Mouse (Mus musculus) heart, embryonic 12.5 days (tissue): ENCODE results near the gene Vill. TPM values are rescaled to one million over a fixed set of nuclear protein-coding genes. Genes with fewer than 3 reads are reported as not detected.

Experiments
- ATAC-seq: fragments of 200-750 bp; cut with Nextera tagmentation; 2 replicates; pipeline ENCODE4 v1.8.0; 2017; ENCODE audit warnings: moderate TSS enrichment, moderate library complexity; ENCODE audit not compliant: insufficient number of reproducible peaks, low FRiP score
- H3K27ac ChIP-seq: fragments of 300-500 bp; sonication (generic); 2 replicates; pipeline ENCODE4 v1.5.1; 2016; ENCODE audit warnings: mild to moderate bottlenecking, moderate library complexity; ENCODE audit not compliant: poor library complexity, severe bottlenecking
- H3K27me3 ChIP-seq: fragments of 300-500 bp; sonication (generic); replicated peaks from 2 replicates; pipeline ENCODE4 v1.6.1; 2016; ENCODE audit warnings: mild to moderate bottlenecking, moderate library complexity
- H3K36me3 ChIP-seq: fragments of 300-500 bp; sonication (generic); 2 replicates; pipeline ENCODE4 v1.6.1; 2016; ENCODE audit warnings: mild to moderate bottlenecking, moderate library complexity
- H3K4me1 ChIP-seq: fragments of 300-500 bp; sonication (generic); replicated peaks from 2 replicates; pipeline ENCODE4 v1.6.1; 2016; ENCODE audit warnings: mild to moderate bottlenecking
- H3K4me2 ChIP-seq: fragments of 300-500 bp; sonication (generic); 2 replicates; pipeline ENCODE4 v1.6.1; 2016; ENCODE audit warnings: mild to moderate bottlenecking, moderate library complexity
- H3K4me3 ChIP-seq: fragments of 300-500 bp; sonication (generic); 2 replicates; pipeline ENCODE4 v1.5.1; 2016; ENCODE audit warnings: mild to moderate bottlenecking
- H3K9ac ChIP-seq: fragments of 300-500 bp; sonication (generic); 2 replicates; pipeline ENCODE4 v1.6.1; 2016; ENCODE audit warnings: mild to moderate bottlenecking, moderate library complexity
- H3K9me3 ChIP-seq: fragments of 300-500 bp; sonication (generic); replicated peaks from 2 replicates; pipeline ENCODE4 v1.6.1; 2016; ENCODE audit warnings: mild to moderate bottlenecking, moderate library complexity
- WGBS: fragments of 180-500 bp; shearing (Covaris S2); methylation state at CpG from one replicate; pipeline ENCODE4 v1.1.7; 2016; 5-methylcytosine and 5-hydroxymethylcytosine counted together
- polyA plus RNA-seq: library from polyadenylated mRNA; unstranded; fragments of >200 nt; fragmentation: Nextera tagmentation; extraction: Ambion mirVana; gene quantifications from 2 replicates; pipeline ENCODE4 v1.2.1, GENCODE M21; 2016

Vill gene
- polyA plus RNA-seq, 1 experiment from 2014 or later = 15.3 TPM

DNA sequence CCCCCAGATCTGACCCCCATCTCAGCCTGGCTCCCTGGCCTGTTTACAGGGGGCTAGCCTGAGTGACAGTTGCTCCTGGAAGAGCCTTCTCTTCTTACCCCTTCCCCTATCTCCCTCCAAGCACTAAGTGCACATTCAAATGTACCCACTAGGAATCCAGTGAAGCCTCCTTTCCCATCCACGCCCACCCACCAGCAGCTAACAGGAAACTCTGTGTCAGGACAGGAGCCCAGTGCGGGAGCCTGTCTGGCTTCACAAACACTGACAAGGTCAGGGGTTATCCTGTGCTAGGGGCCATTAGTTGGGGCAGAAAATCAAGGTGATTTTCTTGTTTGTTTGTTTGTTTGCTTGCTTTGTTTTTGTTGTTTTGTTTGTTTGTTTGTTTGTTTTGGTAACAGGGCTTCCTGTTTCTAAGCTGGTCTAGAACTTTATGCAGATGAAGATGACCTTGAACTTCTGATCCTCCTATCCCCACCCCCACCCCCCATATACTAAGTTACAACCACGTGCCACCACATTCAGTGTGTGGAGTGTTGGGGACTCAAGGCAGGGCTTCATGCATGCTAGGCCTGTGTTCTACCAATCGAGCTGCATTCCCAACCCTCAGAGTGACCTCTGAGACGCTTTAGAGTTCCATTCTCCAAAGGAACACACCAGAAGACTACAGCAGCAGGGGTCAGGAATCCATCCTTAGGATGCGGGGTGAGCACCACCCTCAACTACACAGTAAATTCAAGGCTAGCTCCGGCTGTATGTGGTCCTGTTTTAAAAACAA lies 30.3 kb downstream of the Vill start:
- H3K9me3 ChIP-seq = no peaks in the 10 kb centered on the region
- peaks cover 53% of the 10 kb centered on the region for H3K4me1 ChIP-seq
- WGBS = 67% methylated on average over 7 of the region's 7 CpGs
- H3K27me3 ChIP-seq = no peaks in the 10 kb centered on the region
- H3K27ac ChIP-seq = peak overlapping the region; percentile 2; the same call in 1 of the 2 replicates
- no peak for ATAC-seq
- H3K4me3 ChIP-seq = no peak overlapping the region
- H3K4me2 ChIP-seq = no peak overlapping the region
- H3K36me3 ChIP-seq = peaks cover 33% of the 10 kb centered on the region
- no peak overlapping the region for H3K9ac ChIP-seq

DNA sequence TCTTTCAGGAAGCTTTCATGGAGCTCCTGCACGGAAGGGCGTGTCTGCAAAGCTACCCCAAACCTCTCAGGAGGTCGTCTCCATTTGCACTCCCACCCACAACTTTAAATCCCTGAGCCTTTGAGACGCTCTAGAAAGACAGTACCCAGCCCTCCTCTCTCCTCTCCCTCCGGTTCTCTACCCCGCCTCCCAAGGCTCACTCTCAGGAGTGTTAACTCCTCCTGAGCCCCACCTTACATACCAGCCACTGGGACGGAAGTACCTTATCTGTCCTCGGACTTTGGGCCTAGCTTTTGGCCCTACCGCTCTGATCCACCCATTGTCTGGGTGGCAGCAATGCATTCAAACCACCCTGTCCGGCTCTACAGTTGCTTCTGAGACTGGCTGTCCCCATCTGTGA lies 31.4 kb downstream of the Vill start:
- WGBS = 64% methylated on average over 10 of the region's 10 CpGs
- Histone ChIP-seq H3K27ac (no peak overlapping the region), H3K9me3 (no peaks in the 10 kb centered on the region), H3K36me3 (peaks cover 22% of the 10 kb centered on the region), H3K27me3 (no peaks in the 10 kb centered on the region), H3K9ac (no peak overlapping the region), H3K4me1 (peaks cover 57% of the 10 kb centered on the region), H3K4me2 (no peak overlapping the region), H3K4me3 (no peak overlapping the region)
- ATAC-seq = no peak

DNA sequence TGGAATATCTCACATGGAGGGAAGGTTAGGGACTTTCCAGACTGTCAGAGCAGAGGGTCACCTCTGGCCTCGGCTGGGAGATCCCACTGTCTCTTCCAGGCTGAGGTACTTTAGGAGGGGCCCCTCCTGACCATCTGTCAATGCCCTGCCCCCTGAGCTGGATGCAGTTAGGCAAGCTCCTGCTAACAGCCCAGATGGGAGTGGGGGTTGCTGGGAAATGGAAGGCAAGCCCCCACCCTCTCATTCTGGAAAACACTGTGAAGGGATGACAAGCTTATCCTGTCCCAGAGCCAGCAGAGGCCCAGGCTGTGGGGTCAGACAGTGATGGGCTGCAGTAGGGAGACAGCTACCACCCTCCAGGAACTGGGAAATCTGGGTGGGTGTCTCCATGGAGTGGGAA lies 33.9 kb downstream of the Vill start:
- Histone ChIP-seq H3K27ac (peak overlapping the region; percentile 2; the same call in 1 of the 2 replicates), H3K36me3 (peaks cover 4% of the 10 kb centered on the region; the same call in 1 of the 2 replicates), H3K9me3 (no peaks in the 10 kb centered on the region), H3K27me3 (no peaks in the 10 kb centered on the region), H3K4me1 (peaks cover 59% of the 10 kb centered on the region), H3K9ac (no peak overlapping the region), H3K4me3 (no peak overlapping the region), H3K4me2 (peak overlapping the region; percentile 7; the same call in 1 of the 2 replicates)
- WGBS = 3% methylated on average over 1 of the region's 1 CpGs
- peak; percentile 19 for ATAC-seq

DNA sequence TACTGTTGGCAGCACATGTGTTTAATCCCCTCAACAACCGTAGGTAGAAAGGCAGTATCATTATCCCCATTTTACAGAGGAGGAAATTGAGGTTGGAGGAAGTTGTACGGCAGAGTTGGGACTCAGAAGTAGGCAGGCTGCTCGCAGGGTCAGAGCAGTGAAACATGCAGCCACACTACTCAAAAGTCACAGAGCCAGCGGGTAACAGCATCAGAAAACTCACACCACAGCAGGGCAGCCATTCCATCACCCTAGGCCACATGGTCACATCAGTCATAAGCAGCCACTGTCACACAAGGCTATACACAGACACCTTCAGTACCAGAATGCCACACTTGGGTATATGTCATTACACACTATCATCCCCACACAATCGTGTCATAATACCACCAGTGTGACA lies 34.7 kb downstream of the Vill start:
- peaks cover 59% of the 10 kb centered on the region for H3K4me1 ChIP-seq
- no peak for ATAC-seq
- 0 out of 2 replicates have a peak overlapping the region, but pooled peaks have one; percentile 2 for H3K27ac ChIP-seq
- H3K4me2 ChIP-seq = peak overlapping the region; percentile 73
- H3K9ac ChIP-seq = peak overlapping the region; percentile 57; the same call in 1 of the 2 replicates
- H3K36me3 ChIP-seq = peaks cover 3% of the 10 kb centered on the region; the same call in 1 of the 2 replicates
- H3K4me3 ChIP-seq = peak overlapping the region; percentile 48
- 79% methylated on average over 5 of the region's 5 CpGs for WGBS
- H3K9me3 ChIP-seq = no peaks in the 10 kb centered on the region
- H3K27me3 ChIP-seq = no peaks in the 10 kb centered on the region

DNA sequence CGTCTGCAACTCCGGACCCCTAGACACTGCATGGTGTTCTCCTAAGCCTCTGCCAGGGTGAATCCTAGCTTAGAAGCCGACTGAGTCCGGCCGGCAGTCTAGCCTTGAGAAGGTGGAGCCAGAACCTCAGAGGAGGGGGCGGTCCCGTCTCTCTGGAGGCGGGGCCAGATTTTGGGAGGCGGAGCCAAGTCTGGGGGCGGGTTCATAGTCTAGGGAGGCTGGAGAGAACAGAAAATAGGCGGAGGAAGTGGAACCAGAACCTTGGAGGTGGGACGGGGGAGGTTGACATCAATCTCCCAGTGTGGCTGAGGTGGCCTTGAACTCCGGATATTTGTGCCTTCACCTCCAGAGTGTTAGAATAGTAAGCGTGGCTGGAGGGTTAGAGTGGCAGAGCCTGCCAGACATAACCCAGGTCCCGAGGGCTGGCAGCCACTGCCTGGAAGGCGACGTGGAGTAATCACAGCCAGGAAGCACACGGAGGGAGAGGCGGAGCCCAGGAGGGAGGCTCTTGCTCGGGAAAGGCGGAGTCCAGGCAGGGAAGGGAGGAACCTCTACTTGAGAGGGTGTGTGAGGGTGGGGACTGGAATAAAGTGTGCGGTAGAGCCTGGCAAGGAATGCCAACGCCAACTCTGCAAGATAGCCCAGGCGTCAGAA lies 35.7 kb downstream of the Vill start:
- Histone ChIP-seq H3K4me1 (peaks cover 59% of the 10 kb centered on the region), H3K9me3 (no peaks in the 10 kb centered on the region), H3K9ac (peak overlapping the region; percentile 57), H3K36me3 (no peaks in the 10 kb centered on the region; the same call in 1 of the 2 replicates), H3K4me2 (peak overlapping the region; percentile 73), H3K27ac (peak overlapping the region; percentile 73), H3K27me3 (no peaks in the 10 kb centered on the region), H3K4me3 (peak overlapping the region; percentile 48)
- WGBS = under 1% methylated on average over 24 of the region's 24 CpGs
- peak; percentile 82 for ATAC-seq

DNA sequence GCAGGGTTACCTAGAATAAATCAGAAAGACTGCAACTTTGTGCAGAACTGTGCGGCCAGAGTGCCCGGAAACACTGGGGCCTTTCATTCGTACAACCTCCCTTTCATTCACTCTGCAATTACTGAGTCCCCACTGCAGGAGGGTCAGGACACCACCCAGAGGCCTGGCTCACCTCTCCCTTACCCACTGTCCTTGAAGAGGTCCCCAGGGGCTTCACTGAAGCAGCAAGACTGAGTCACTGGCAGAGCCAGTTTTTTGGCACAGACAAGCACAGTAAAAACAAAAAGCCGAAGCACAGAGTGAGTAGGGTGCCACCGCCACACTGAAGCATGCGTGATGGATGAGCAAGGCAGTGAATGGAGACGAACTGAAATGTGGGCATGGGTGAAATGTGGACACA lies 36.9 kb downstream of the Vill start:
- no peak overlapping the region for H3K4me2 ChIP-seq
- H3K4me1 ChIP-seq = peaks cover 63% of the 10 kb centered on the region
- 69% methylated on average over 7 of the region's 7 CpGs for WGBS
- no peak overlapping the region for H3K4me3 ChIP-seq
- H3K36me3 ChIP-seq = no peaks in the 10 kb centered on the region
- no peak overlapping the region for H3K27ac ChIP-seq
- H3K27me3 ChIP-seq = no peaks in the 10 kb centered on the region
- no peaks in the 10 kb centered on the region for H3K9me3 ChIP-seq
- ATAC-seq = no peak
- no peak overlapping the region for H3K9ac ChIP-seq

DNA sequence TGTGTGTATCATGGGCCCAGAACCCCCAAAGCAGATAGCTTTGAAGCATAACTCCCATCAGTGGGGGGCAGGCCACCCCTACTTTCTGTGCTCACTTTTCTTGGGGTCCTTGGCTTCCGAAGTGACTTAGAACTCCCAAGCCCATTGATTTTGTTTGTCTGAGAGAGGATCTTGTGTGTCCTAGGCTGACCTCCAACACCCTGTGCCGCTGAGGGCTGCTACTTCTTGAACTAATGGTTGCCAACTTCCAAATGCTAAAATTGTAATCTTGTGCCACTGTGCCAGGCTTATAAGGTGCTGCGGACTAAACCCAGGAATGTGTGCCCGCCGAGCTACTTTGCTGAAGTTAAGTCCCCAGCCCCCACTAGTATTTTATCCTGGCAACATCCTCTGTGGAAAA lies 37.9 kb downstream of the Vill start:
- 0 out of 2 replicates have a peak, but pooled peaks cover 6% of the 10 kb centered on the region for H3K27me3 ChIP-seq
- no peak for ATAC-seq
- H3K9ac ChIP-seq = no peak overlapping the region
- WGBS = 88% methylated on average over 5 of the region's 5 CpGs
- peaks cover 56% of the 10 kb centered on the region for H3K4me1 ChIP-seq
- no peaks in the 10 kb centered on the region for H3K9me3 ChIP-seq
- no peak overlapping the region for H3K27ac ChIP-seq
- H3K36me3 ChIP-seq = no peaks in the 10 kb centered on the region
- no peak overlapping the region for H3K4me3 ChIP-seq
- H3K4me2 ChIP-seq = no peak overlapping the region

DNA sequence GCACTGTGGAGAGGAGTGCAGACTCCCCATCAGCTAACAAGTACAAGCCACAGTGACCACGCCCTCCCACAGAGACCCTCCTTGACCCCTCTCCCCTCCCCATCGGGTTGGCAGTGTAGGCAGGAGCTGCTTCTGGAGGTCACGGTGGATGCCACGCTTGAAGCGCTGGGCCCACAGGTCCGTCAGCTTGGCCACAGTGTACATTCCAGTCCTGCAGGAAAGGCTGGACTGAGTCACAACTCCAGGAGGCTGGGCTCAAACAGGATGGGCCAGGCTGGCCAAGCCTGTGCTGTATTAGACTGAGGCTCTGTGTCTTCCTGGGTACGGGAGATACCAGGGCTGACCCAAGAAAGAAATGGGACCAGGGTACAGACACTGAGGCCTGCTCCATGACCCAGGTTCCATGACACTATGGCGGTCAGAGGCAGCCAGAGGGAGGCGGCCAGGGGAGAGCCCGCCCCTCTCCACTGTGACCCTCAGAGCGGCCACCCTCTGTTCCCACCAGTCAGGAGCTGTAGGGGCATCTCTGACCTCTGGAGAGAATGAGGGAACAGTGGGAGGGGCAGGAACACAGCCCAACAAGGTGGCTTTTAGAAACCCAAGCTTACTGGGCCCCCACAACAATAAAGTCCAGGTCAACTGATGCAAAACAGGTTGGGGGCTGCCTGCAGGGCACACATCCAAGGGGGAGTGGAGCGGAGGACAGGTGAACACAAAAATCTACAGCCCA lies 39.2 kb downstream of the Vill start:
- 0 out of 2 replicates have a peak, but pooled peaks cover 10% of the 10 kb centered on the region for H3K27me3 ChIP-seq
- ATAC-seq = no peak
- no peaks in the 10 kb centered on the region for H3K36me3 ChIP-seq
- H3K9me3 ChIP-seq = no peaks in the 10 kb centered on the region
- peak overlapping the region; percentile 95 for H3K4me2 ChIP-seq
- WGBS = 69% methylated on average over 11 of the region's 12 CpGs
- H3K9ac ChIP-seq = no peak overlapping the region; the same call in 1 of the 2 replicates
- peaks cover 43% of the 10 kb centered on the region for H3K4me1 ChIP-seq
- H3K27ac ChIP-seq = no peak overlapping the region
- H3K4me3 ChIP-seq = peak overlapping the region; percentile 66; the same call in 1 of the 2 replicates

DNA sequence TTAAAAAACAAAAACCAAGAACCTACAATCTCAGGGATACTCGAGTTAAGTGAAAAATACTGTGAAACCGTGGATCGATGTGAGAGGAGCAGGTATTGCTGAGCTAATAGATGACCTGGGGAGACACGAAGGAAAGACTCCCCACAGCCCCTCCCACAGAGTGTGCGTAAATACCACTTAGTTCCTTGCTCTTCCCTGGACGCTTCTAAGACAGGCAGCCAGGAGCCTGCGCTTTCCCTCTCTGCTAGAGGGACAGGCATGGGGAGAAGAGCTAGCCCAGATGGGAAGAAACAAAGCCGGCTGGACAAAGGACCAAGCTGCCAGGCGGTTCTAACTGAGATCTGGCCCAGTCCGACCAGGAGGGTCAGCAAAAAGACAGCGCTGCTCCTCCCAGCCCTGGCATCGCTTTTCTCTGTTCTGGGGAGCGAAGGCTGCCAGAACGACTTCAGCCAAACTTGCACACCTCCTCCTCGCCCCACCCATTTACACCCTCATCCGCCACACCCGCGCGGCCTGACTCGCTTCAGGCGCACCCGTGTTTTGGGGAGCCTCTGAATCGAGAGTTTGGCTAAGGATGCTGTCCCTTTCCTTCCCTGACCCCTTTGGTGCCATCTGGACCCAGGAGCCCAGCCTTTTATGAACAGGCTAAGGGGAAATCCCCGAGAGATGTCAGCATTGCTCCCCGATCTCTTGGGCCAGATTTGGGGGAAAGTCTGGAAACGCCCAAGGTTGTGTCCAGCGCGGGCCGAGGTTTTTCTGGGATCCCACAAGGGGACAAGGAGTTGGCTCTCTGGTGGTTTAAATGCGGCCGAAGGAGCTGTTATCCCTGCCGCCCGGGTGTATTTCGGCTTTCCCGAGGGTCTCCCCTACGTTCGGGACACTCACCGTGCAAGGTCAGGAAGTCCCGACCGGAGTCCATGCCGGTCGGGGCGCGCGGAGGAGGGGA lies 40.2 kb downstream of the Vill start:
- H3K9ac ChIP-seq = peak overlapping the region; percentile 71
- peak overlapping the region; percentile 95 for H3K4me2 ChIP-seq
- peaks cover 35% of the 10 kb centered on the region for H3K4me1 ChIP-seq
- H3K27ac ChIP-seq = no peak overlapping the region
- peak overlapping the region; percentile 66 for H3K4me3 ChIP-seq
- H3K9me3 ChIP-seq = no peaks in the 10 kb centered on the region
- no peak for ATAC-seq
- H3K36me3 ChIP-seq = no peaks in the 10 kb centered on the region
- 0 out of 2 replicates have a peak, but pooled peaks cover 10% of the 10 kb centered on the region for H3K27me3 ChIP-seq
- 4% methylated on average over 45 of the region's 45 CpGs for WGBS
